In the genomic region with DNA sequence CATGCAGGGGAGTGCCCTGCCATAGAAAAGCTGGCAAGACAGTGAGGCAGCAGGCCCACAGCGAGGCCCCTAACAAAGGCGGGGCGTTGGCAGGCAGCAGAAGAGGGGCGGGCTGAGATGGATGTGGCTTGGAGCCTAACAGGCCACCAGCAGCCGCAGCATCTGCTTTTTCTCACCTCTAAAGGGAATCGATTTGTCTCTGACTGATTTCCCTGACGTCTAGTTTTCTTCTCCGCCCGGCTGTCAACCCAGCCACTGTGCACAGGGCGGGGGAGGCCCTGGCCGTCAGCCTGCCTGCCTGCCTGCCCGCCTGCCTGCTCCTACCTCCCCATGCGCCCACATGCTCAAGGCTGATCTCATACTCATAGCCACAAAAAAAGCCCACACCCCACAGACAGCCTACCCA, we compare ENCODE assay signal across 8 mouse cellular contexts. TPM values are rescaled to one million over a fixed set of nuclear protein-coding genes. Genes with fewer than 3 reads are reported as not detected.
DNase-seq lines count a peak whose midpoint lies in the region; ATAC-seq and TF ChIP-seq lines count a peak whose summit lies in the region.

No protein-coding gene starts in this region.

- no peak overlapping the region for H3K4me2 ChIP-seq in forebrain, postnatal 0 days (ENCODE audit: low read depth)
- H3K4me2 ChIP-seq in intestine, embryonic 14.5 days (ENCODE audit: low read length) = no peak overlapping the region
- no peak overlapping the region for H3K4me2 ChIP-seq in limb, embryonic 14.5 days (replicated peaks; ENCODE audit: low read depth, low read length, severe bottlenecking)
- no peak overlapping the region for H3K4me2 ChIP-seq in neural tube, embryonic 14.5 days (ENCODE audit: low read depth, low read length)

- no peak overlapping the region for H3K4me3 ChIP-seq in forebrain, postnatal 0 days (ENCODE audit: low read depth, low read length)
- no peak overlapping the region for H3K4me3 ChIP-seq in intestine, embryonic 14.5 days (ENCODE audit: low read depth, low read length)
- no peak overlapping the region for H3K4me3 ChIP-seq in limb, embryonic 14.5 days (replicated peaks; ENCODE audit: low read length)
- H3K4me3 ChIP-seq in neural tube, embryonic 14.5 days (ENCODE audit: low read depth, low read length) = no peak overlapping the region

- peak; percentile 92 for ATAC-seq in forebrain, postnatal 0 days
- peak; percentile 70 for ATAC-seq in intestine, embryonic 14.5 days (replicated peaks; ENCODE audit: low FRiP score, low TSS enrichment, low read depth)
- peak; percentile 44; the same call in 1 of the 2 replicates for ATAC-seq in limb, embryonic 14.5 days (ENCODE audit: low FRiP score, low read depth)
- peak; percentile 91 for ATAC-seq in neural tube, embryonic 14.5 days (ENCODE audit: low read depth)

- no peaks in the 10 kb centered on the region for H3K27me3 ChIP-seq in forebrain, postnatal 0 days (ENCODE audit: insufficient read depth, low read length)
- no peaks in the 10 kb centered on the region for H3K27me3 ChIP-seq in intestine, embryonic 14.5 days (replicated peaks; ENCODE audit: control insufficient read depth, insufficient read depth, low read length)
- H3K27me3 ChIP-seq in limb, embryonic 14.5 days (ENCODE audit: control insufficient read depth, insufficient read depth, low read length) = no peaks in the 10 kb centered on the region
- H3K27me3 ChIP-seq in neural tube, embryonic 14.5 days (ENCODE audit: control insufficient read depth, insufficient read depth, low read length) = no peaks in the 10 kb centered on the region

- 17% methylated on average over 13 of the region's 13 CpGs for WGBS in forebrain, postnatal 0 days
- 12% methylated on average over 13 of the region's 13 CpGs for WGBS in intestine, embryonic 14.5 days
- WGBS in limb, embryonic 14.5 days = 26% methylated on average over 13 of the region's 13 CpGs
- 10% methylated on average over 13 of the region's 13 CpGs for WGBS in neural tube, embryonic 14.5 days

- no peaks in the 10 kb centered on the region for H3K36me3 ChIP-seq in forebrain, postnatal 0 days (ENCODE audit: insufficient read depth)
- no peaks in the 10 kb centered on the region for H3K36me3 ChIP-seq in intestine, embryonic 14.5 days (ENCODE audit: control insufficient read depth, insufficient read depth, low read length)
- no peaks in the 10 kb centered on the region for H3K36me3 ChIP-seq in limb, embryonic 14.5 days (ENCODE audit: control insufficient read depth, insufficient read depth, low read length)
- no peaks in the 10 kb centered on the region for H3K36me3 ChIP-seq in neural tube, embryonic 14.5 days (ENCODE audit: control insufficient read depth, insufficient read depth, low read length)

- DNase-seq in adrenal gland, adult 2 months = peak; percentile 27
- no peak for DNase-seq in adrenal gland, postnatal 25 days
- DNase-seq in cerebellum, adult 18-20 months = peak; percentile 52 to 56
- peak; percentile 78 for DNase-seq in forebrain, postnatal 0 days
- peak; percentile 72 for DNase-seq in intestine, embryonic 14.5 days (ENCODE audit: low spot score)
- DNase-seq in limb, embryonic 14.5 days (ENCODE audit: low spot score) = peak; percentile 49
- DNase-seq in B cell, adult 2 months = no peak

- peaks cover 2% of the 10 kb centered on the region; the same call in 1 of the 2 replicates for H3K4me1 ChIP-seq in forebrain, postnatal 0 days (ENCODE audit: insufficient read depth)
- peaks cover 23% of the 10 kb centered on the region for H3K4me1 ChIP-seq in intestine, embryonic 14.5 days (replicated peaks; ENCODE audit: control insufficient read depth, insufficient read depth, low read length)
- H3K4me1 ChIP-seq in limb, embryonic 14.5 days (ENCODE audit: control insufficient read depth, insufficient read depth, low read length) = peaks cover 17% of the 10 kb centered on the region
- H3K4me1 ChIP-seq in neural tube, embryonic 14.5 days (ENCODE audit: control insufficient read depth, insufficient read depth, low read length) = peaks cover 10% of the 10 kb centered on the region

- 0 out of 2 replicates have a peak overlapping the region, but pooled peaks have one; percentile 6 for H3K9ac ChIP-seq in forebrain, postnatal 0 days
- no peak overlapping the region for H3K9ac ChIP-seq in intestine, embryonic 14.5 days (ENCODE audit: low read length)
- H3K9ac ChIP-seq in limb, embryonic 14.5 days (ENCODE audit: low read depth, low read length, severe bottlenecking) = no peak overlapping the region
- H3K9ac ChIP-seq in neural tube, embryonic 14.5 days (replicated peaks; ENCODE audit: low read depth, low read length) = no peak overlapping the region; the same call in 1 of the 2 replicates

- H3K9me3 ChIP-seq in forebrain, postnatal 0 days (ENCODE audit: low read length) = no peaks in the 10 kb centered on the region
- no peaks in the 10 kb centered on the region for H3K9me3 ChIP-seq in intestine, embryonic 14.5 days (ENCODE audit: control insufficient read depth, low read length)
- H3K9me3 ChIP-seq in limb, embryonic 14.5 days (ENCODE audit: control insufficient read depth, low read length) = no peaks in the 10 kb centered on the region
- H3K9me3 ChIP-seq in neural tube, embryonic 14.5 days (ENCODE audit: control insufficient read depth, low read length) = no peaks in the 10 kb centered on the region

- peak overlapping the region; percentile 77 for H3K27ac ChIP-seq in forebrain, postnatal 0 days (ENCODE audit: low read depth, low read length)
- H3K27ac ChIP-seq in intestine, embryonic 14.5 days (ENCODE audit: low read depth) = peak overlapping the region; percentile 68; the same call in 1 of the 2 replicates
- H3K27ac ChIP-seq in limb, embryonic 14.5 days (replicated peaks; ENCODE audit: low read depth, low read length) = no peak overlapping the region
- H3K27ac ChIP-seq in neural tube, embryonic 14.5 days (ENCODE audit: low read depth, low read length) = peak overlapping the region; percentile 89

- TF ChIP-seq POLR2A in limb, embryonic 14.5 days (IDR thresholded peaks at IDR 0.05; ENCODE audit: borderline replicate concordance, extremely low read depth, insufficient read depth, insufficient read length) = no peak

- TF ChIP-seq CTCF in forebrain, postnatal 0 days (IDR thresholded peaks at IDR 0.05; ENCODE audit: low read depth) = no peak

RNA-seq across cellular contexts. Expression of gene Zmiz1, which starts 37.4 kb away (rescaled TPM):
- total RNA-seq in adrenal gland, adult 2 months (2021) = 100 to 1,000 TPM in 1 of 2 experiments, 10 to 100 TPM in 1; 90.8 to 142 TPM
- 72.7 and 95.8 TPM in 2 replicates for polyA plus RNA-seq in adrenal gland, adult 2 months (2012; rRNA removed)
- total RNA-seq in adrenal gland, postnatal 25 days (2021) = 125 and 153 TPM in 2 replicates
- 48.5 and 75.6 TPM in 2 replicates for total RNA-seq in forebrain, postnatal 0 days (2014; rRNA removed)
- polyA plus RNA-seq in forebrain, postnatal 0 days (2015; fragmentation: Nextera tagmentation; extraction: Ambion mirVana) = 27.7 and 38.0 TPM in 2 replicates
- polyA plus RNA-seq in intestine, embryonic 14.5 days (2014; fragmentation: Nextera tagmentation; extraction: Ambion mirVana) = 37.4 and 39.0 TPM in 2 replicates
- 81.2 and 117 TPM in 2 replicates for polyA plus RNA-seq in limb, embryonic 14.5 days (2012; rRNA removed)
- polyA plus RNA-seq in limb, embryonic 14.5 days (2014; fragmentation: Nextera tagmentation; extraction: Ambion mirVana) = 61.8 and 75.8 TPM in 2 replicates
- polyA plus RNA-seq in neural tube, embryonic 14.5 days (2014; fragmentation: Nextera tagmentation; extraction: Ambion mirVana) = 72.7 and 75.0 TPM in 2 replicates

Comparison
In these comparisons a context has a peak if more than half of its experiments do, and no peak if none do; other contexts are left out.
1. DNase-seq: peak in adrenal gland, adult 2 months (single experiment), cerebellum, adult 18-20 months (2 of 2), forebrain, postnatal 0 days (single experiment), intestine, embryonic 14.5 days (single experiment) and limb, embryonic 14.5 days (single experiment); none in adrenal gland, postnatal 25 days (single experiment) and B cell, adult 2 months (0 of 2).
2. Peak in every context shown above with its lines, with median percentiles within 50 percentile points of each other: ATAC-seq.